Mouse (Mus musculus) liver, embryonic 12.5 days (tissue): ENCODE results near the gene Usp7. TPM values are rescaled to one million over a fixed set of nuclear protein-coding genes. Genes with fewer than 3 reads are reported as not detected.
A peak's percentile ranks its signal among the peaks of the same experiment; 100 is the strongest.
"Not testable (repeated sequence)": the region's sequence is repeated elsewhere in the genome, so short reads cannot be mapped to it uniquely, and the experiment has no call there.

Experiments
- ATAC-seq: fragments of 200-750 bp; cut with Nextera tagmentation; 2 replicates; pipeline ENCODE4 v1.8.0; 2017; ENCODE audit warnings: moderate number of reproducible peaks, mild to moderate bottlenecking, moderate library complexity
- H3K27ac ChIP-seq: fragments of 300-500 bp; sonication (generic); 2 replicates; pipeline ENCODE4 v1.5.1; 2016; ENCODE audit warnings: mild to moderate bottlenecking
- H3K27me3 ChIP-seq: fragments of 300-500 bp; sonication (generic); replicated peaks from 2 replicates; pipeline ENCODE4 v1.6.1; 2016; ENCODE audit warnings: mild to moderate bottlenecking, moderate library complexity
- H3K36me3 ChIP-seq: fragments of 300-500 bp; sonication (generic); 2 replicates; pipeline ENCODE4 v1.6.1; 2016; ENCODE audit warnings: mild to moderate bottlenecking, moderate library complexity
- H3K4me1 ChIP-seq: fragments of 300-500 bp; sonication (generic); 2 replicates; pipeline ENCODE4 v1.6.1; 2016
- H3K4me2 ChIP-seq: fragments of 300-500 bp; sonication (generic); 2 replicates; pipeline ENCODE4 v1.6.1; 2016; ENCODE audit warnings: mild to moderate bottlenecking, moderate library complexity
- H3K4me3 ChIP-seq: fragments of 300-500 bp; sonication (generic); 2 replicates; pipeline ENCODE4 v1.5.1; 2016; ENCODE audit warnings: mild to moderate bottlenecking, moderate library complexity
- H3K9ac ChIP-seq: fragments of 300-500 bp; sonication (generic); 2 replicates; pipeline ENCODE4 v1.6.1; 2016; ENCODE audit warnings: mild to moderate bottlenecking, moderate library complexity
- H3K9me3 ChIP-seq: fragments of 300-500 bp; sonication (generic); replicated peaks from 2 replicates; pipeline ENCODE4 v1.6.1; 2016; ENCODE audit warnings: mild to moderate bottlenecking, moderate library complexity
- WGBS: fragments of 180-500 bp; shearing (Covaris S2); methylation state at CpG from one replicate; pipeline ENCODE4 v1.1.7; 2016; ENCODE audit not compliant: insufficient replicate concordance; 5-methylcytosine and 5-hydroxymethylcytosine counted together
- polyA plus RNA-seq: library from polyadenylated mRNA; unstranded; fragments of >200 nt; fragmentation: Nextera tagmentation; extraction: Ambion mirVana; gene quantifications from 2 replicates; pipeline ENCODE4 v1.2.1, GENCODE M21; 2016

Usp7 gene
- polyA plus RNA-seq, 1 experiment from 2014 or later = 32.9 TPM

GRCm38 (mm10) chr16:8780187-8780586, 11.9 kb downstream of the Usp7 start:
- no peaks in the 10 kb centered on the region; the same call in 1 of the 2 replicates for H3K27me3 ChIP-seq
- H3K9ac ChIP-seq = no peak overlapping the region
- peak overlapping the region; percentile 30; the same call in 1 of the 2 replicates for H3K4me2 ChIP-seq
- H3K36me3 ChIP-seq = no peaks in the 10 kb centered on the region
- no peak overlapping the region for H3K4me3 ChIP-seq
- H3K27ac ChIP-seq = no peak overlapping the region
- peaks cover 22% of the 10 kb centered on the region for H3K4me1 ChIP-seq
- H3K9me3 ChIP-seq = no peaks in the 10 kb centered on the region
- no peak for ATAC-seq
- WGBS = 38% methylated on average over 3 of the region's 3 CpGs

DNA sequence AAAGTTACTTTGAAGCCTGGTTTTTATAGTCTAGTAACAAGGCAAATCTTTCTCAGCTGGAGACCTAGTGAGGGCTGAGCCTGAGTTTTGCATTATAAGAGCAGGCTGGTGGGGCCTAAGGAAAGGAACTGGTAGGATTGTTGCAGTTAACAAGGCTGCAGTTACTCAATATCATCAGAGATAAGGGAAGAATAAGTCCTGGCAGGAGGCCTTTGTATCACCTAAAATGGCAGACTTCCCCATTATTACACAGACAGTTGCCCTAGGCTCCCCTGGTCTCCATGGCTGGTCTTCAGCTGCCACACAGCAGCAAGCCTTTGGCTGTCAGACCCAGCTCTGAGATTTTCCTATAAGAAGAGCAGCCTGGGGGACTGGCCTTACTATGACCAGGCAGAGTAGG, 13.4 kb downstream of the Usp7 start:
- Histone ChIP-seq H3K9ac (no peak overlapping the region), H3K36me3 (no peaks in the 10 kb centered on the region), H3K4me1 (peaks cover 22% of the 10 kb centered on the region), H3K27me3 (no peaks in the 10 kb centered on the region; the same call in 1 of the 2 replicates), H3K4me2 (no peak overlapping the region), H3K9me3 (no peaks in the 10 kb centered on the region), H3K27ac (0 out of 2 replicates have a peak overlapping the region, but pooled peaks have one; percentile 14), H3K4me3 (no peak overlapping the region)
- no peak for ATAC-seq

DNA sequence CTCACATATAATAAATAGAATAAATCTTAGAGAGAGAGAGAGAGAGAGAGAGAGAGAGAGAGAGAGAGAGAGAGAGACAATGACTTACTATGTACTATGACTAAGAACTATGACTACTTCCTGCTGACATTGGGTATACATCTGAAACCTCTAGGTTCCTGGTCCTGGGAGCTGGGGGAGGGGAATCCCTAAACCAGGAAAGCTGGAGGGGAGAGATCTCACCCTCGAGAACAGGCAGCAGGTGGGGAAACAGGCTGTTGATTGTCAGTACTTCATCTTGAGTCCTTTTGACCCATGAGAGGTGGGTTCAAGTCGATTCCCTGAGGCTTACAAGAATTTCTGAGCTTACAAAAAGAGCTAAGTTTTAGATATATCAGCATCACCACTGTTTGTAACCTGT, 14.9 kb downstream of the Usp7 start:
- Histone ChIP-seq H3K9me3 (no peaks in the 10 kb centered on the region), H3K27me3 (no peaks in the 10 kb centered on the region; the same call in 1 of the 2 replicates), H3K4me3 (no peak overlapping the region), H3K9ac (no peak overlapping the region), H3K4me2 (no peak overlapping the region), H3K4me1 (peaks cover 22% of the 10 kb centered on the region), H3K36me3 (no peaks in the 10 kb centered on the region), H3K27ac (no peak overlapping the region)
- 42% methylated on average over 2 of the region's 2 CpGs for WGBS
- ATAC-seq = no peak

DNA sequence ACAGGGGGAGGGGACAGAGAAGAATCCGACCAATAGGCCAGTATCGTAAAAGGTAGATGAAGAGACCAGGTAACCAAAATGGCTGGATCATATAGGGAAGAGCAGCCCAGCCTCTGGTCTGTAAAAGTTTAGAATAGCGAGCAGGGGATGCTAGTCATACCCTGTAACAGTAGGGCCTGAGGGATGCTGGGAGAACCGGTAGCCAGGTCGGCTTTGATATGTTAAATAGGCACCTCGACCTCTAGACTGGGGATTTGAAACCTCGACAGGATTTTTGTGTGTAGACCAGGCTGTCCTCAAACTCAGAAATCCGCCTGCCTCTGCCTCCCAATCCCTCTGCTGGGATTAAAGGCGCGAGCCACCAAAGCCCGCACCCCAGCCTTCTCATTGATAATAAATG, 15.5 kb downstream of the Usp7 start:
- no peaks in the 10 kb centered on the region; the same call in 1 of the 2 replicates for H3K27me3 ChIP-seq
- H3K36me3 ChIP-seq = no peaks in the 10 kb centered on the region
- ATAC-seq = no peak
- H3K9me3 ChIP-seq = no peaks in the 10 kb centered on the region
- no peak overlapping the region for H3K4me2 ChIP-seq
- 78% methylated on average over 11 of the region's 11 CpGs for WGBS
- H3K4me1 ChIP-seq = peaks cover 22% of the 10 kb centered on the region
- H3K4me3 ChIP-seq = no peak overlapping the region
- no peak overlapping the region for H3K9ac ChIP-seq
- no peak overlapping the region for H3K27ac ChIP-seq

GRCm38 (mm10) chr16:8771086-8771485, 21.0 kb downstream of the Usp7 start:
- no peak overlapping the region for H3K9ac ChIP-seq
- WGBS = 38% methylated on average over 4 of the region's 4 CpGs
- no peak for ATAC-seq
- peaks cover 48% of the 10 kb centered on the region for H3K4me1 ChIP-seq
- H3K27me3 ChIP-seq = peaks cover 10% of the 10 kb centered on the region; the same call in 1 of the 2 replicates
- no peaks in the 10 kb centered on the region for H3K9me3 ChIP-seq
- H3K27ac ChIP-seq = no peak overlapping the region
- H3K4me2 ChIP-seq = no peak overlapping the region
- H3K4me3 ChIP-seq = no peak overlapping the region
- H3K36me3 ChIP-seq = no peaks in the 10 kb centered on the region

DNA sequence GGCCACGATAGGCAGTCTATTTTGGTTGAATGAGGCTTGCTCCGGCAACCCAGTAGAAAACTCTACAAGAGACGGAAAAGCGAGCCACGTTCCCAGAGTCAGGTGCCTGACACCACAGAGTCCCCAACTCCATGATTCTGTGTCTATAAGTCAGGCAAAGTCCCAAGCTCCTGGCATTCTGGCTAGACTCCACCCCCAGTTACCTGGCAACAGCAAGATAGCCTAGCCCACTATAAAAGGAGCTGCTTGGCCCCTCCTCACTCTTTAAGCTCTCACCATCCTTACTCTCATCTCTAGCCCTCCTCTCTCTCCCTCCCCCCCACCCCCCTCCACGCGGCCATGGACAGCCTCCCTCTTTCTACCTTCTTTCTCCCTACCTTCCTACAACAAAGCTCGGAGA, 21.8 kb downstream of the Usp7 start:
- Histone ChIP-seq H3K4me1 (peaks cover 56% of the 10 kb centered on the region), H3K27ac (0 out of 2 replicates have a peak overlapping the region, but pooled peaks have one; percentile 61)
- not testable (repeated sequence) for H3K36me3 ChIP-seq, H3K9ac ChIP-seq, H3K4me2 ChIP-seq, H3K9me3 ChIP-seq, ATAC-seq, H3K27me3 ChIP-seq, H3K4me3 ChIP-seq
- WGBS = 54% methylated on average over 8 of the region's 8 CpGs

- H3K27me3 ChIP-seq = peaks cover 10% of the 10 kb centered on the region; the same call in 1 of the 2 replicates
- H3K4me2 ChIP-seq = 0 out of 2 replicates have a peak overlapping the region, but pooled peaks have one; percentile 67
- peak; percentile 1 for ATAC-seq
- no peak overlapping the region for H3K4me3 ChIP-seq
- no peaks in the 10 kb centered on the region for H3K36me3 ChIP-seq
- no peaks in the 10 kb centered on the region for H3K9me3 ChIP-seq
- H3K9ac ChIP-seq = no peak overlapping the region
- 42% methylated on average over 4 of the region's 4 CpGs for WGBS
- H3K4me1 ChIP-seq = peaks cover 65% of the 10 kb centered on the region
- peak overlapping the region; percentile 61; the same call in 1 of the 2 replicates for H3K27ac ChIP-seq
Measured at GRCm38 (mm10) chr16:8769466-8769865, 22.6 kb downstream of the Usp7 start.

DNA sequence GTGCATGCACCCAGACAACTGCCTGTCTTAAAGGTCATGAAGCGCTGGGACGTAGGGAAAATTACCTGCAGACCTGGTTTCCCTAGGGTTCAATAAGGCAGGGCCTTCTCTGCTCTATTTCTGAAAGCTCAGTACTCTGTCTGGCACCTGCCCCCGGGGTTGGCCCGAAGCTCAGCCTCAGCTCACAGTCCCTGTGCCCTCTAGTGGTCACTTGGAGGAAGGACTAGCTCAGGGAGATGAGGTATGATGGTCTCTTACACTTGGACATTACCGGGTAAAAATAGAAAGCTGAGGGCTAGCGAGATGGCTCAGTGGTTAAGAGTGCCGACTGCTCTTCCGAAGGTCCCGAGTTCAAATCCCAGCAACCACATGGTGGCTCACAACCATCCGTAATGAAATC, 23.0 kb downstream of the Usp7 start:
- Histone ChIP-seq H3K27me3 (peaks cover 10% of the 10 kb centered on the region; the same call in 1 of the 2 replicates), H3K27ac (peak overlapping the region; percentile 94), H3K4me3 (no peak overlapping the region), H3K9me3 (no peaks in the 10 kb centered on the region), H3K9ac (peak overlapping the region; percentile 68), H3K36me3 (no peaks in the 10 kb centered on the region), H3K4me2 (peak overlapping the region; percentile 67), H3K4me1 (peaks cover 69% of the 10 kb centered on the region)
- 9% methylated on average over 10 of the region's 10 CpGs for WGBS
- peak; percentile 77 for ATAC-seq

DNA sequence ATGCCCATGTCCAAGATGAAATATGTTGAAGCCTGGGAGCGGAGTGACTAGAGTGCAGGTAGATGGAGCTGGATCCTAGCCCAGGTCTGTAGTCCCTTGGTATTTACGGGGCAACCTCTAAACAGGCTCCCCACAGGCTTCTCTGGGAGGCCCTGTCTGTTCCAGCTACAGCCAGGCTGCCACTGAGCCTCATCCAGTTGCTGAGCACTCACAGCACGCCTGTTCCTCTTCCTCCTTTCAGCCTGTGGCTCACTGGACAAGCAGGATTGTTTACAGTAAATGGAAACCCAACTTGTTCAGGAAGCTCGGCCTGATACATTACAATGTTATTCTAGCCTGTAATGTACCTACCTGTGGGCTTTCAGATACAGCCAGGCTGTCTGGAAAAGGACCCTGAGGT, 23.5 kb downstream of the Usp7 start:
- Histone ChIP-seq H3K4me1 (peaks cover 73% of the 10 kb centered on the region), H3K27ac (peak overlapping the region; percentile 94), H3K4me3 (no peak overlapping the region), H3K9ac (peak overlapping the region; percentile 68), H3K36me3 (no peaks in the 10 kb centered on the region), H3K4me2 (peak overlapping the region; percentile 67), H3K27me3 (peaks cover 10% of the 10 kb centered on the region; the same call in 1 of the 2 replicates), H3K9me3 (no peaks in the 10 kb centered on the region)
- WGBS = 56% methylated on average over 4 of the region's 4 CpGs
- peak; percentile 14; the same call in 1 of the 2 replicates for ATAC-seq

DNA sequence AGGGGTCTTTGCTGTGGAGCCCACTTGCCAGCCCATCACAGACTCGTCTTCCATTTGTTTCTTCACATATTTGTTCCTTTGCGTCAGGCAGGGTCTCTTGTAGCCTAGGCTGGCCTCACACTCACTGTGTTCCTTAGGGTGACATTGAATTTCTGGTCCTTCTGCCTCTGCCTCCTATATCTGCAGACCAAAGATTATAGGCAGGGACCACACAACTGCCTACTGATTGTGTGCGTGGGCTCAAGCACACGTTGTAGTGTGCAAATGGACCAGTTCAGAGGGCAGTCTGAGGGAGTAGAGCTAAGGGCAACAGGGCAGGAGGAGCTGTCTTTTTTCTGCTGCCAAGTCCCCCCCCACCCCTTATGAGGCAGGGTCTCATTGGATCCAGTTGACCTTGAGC, 24.0 kb downstream of the Usp7 start:
- Histone ChIP-seq H3K27ac (peak overlapping the region; percentile 94), H3K27me3 (peaks cover 10% of the 10 kb centered on the region; the same call in 1 of the 2 replicates), H3K9me3 (no peaks in the 10 kb centered on the region), H3K4me2 (peak overlapping the region; percentile 67), H3K4me1 (peaks cover 79% of the 10 kb centered on the region), H3K36me3 (no peaks in the 10 kb centered on the region), H3K9ac (peak overlapping the region; percentile 68), H3K4me3 (peak overlapping the region; percentile 32; the same call in 1 of the 2 replicates)
- WGBS = 46% methylated on average over 4 of the region's 4 CpGs
- peak; percentile 60 for ATAC-seq

DNA sequence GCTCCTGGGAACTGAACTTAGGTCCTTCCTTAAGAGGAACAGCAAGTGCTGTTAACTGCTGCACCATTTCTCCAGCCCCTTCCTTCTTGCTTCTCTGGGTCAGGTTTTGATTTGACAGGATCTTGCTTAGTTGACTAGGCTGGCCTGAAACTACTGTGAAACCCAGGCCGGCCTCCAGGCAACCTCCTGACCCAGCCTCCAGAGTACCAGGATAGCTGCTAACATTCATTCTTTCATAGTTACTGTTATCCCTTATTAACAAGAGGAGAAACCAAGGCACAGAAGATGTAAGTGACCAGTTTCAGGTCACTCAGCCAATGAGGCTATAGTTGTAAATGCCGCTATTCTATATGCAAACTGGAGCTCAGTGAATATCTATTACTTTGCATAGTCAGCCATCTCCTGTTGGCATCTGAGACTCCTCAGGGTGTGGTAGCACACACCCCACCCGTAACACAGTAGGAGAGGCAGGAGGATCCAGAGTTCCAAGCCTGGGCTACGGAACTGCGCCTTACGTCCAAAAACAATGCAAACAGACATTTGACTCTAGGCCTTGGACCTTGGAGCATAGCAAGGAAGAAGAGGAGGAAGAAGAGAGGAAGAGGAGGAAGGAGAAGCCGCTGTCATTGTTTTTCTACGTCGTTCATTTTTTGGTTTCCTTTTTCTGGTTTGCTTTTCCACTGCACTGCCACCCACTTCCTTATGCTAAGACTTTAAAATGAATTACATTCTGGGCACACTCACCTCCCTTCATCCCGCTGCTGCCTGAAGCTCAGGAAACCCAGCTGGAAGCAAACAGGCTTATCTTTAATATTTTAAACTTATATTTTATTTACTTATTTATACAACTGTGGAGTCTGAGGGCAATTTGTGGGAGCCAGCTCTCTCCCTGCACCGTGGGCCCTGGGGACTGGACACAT, 24.7 kb downstream of the Usp7 start:
- Histone ChIP-seq H3K4me1 (peaks cover 85% of the 10 kb centered on the region), H3K36me3 (no peaks in the 10 kb centered on the region), H3K4me2 (peak overlapping the region; percentile 67), H3K9ac (peak overlapping the region; percentile 68), H3K4me3 (peak overlapping the region; percentile 32; the same call in 1 of the 2 replicates), H3K27me3 (peaks cover 10% of the 10 kb centered on the region; the same call in 1 of the 2 replicates), H3K9me3 (no peaks in the 10 kb centered on the region), H3K27ac (peak overlapping the region; percentile 94)
- ATAC-seq = peak; percentile 82
- 61% methylated on average over 11 of the region's 11 CpGs for WGBS

- no peak for ATAC-seq
- WGBS = 51% methylated on average over 9 of the region's 9 CpGs
- Histone ChIP-seq H3K4me2 (no peak overlapping the region), H3K36me3 (no peaks in the 10 kb centered on the region), H3K4me3 (no peak overlapping the region), H3K27ac (peak overlapping the region; percentile 94), H3K4me1 (peaks cover 97% of the 10 kb centered on the region), H3K9ac (0 out of 2 replicates have a peak overlapping the region, but pooled peaks have one; percentile 14), H3K27me3 (peaks cover 9% of the 10 kb centered on the region; the same call in 1 of the 2 replicates), H3K9me3 (no peaks in the 10 kb centered on the region)
Measured at GRCm38 (mm10) chr16:8766196-8766595, 25.9 kb downstream of the Usp7 start.
